Mouse (Mus musculus) bone marrow, adult 2 months (tissue): Measurements from ENCODE around the gene Hjurp.

ENCODE experiments used
- CTCF ChIP-seq: fragments of 200-500 bp; IDR thresholded peaks from 2 replicates; pipeline ENCODE4 v1.5.1; 2011; ENCODE audit warnings: low read length, control low read depth; ENCODE audit not compliant: control insufficient read depth, insufficient read depth
- POLR2A ChIP-seq: fragments of 200-500 bp; IDR thresholded peaks from 2 replicates; pipeline ENCODE4 v1.6.1; 2011; ENCODE audit warnings: low read depth, mild to moderate bottlenecking, control low read depth, low read length, borderline replicate concordance; ENCODE audit not compliant: control insufficient read depth

DNA sequence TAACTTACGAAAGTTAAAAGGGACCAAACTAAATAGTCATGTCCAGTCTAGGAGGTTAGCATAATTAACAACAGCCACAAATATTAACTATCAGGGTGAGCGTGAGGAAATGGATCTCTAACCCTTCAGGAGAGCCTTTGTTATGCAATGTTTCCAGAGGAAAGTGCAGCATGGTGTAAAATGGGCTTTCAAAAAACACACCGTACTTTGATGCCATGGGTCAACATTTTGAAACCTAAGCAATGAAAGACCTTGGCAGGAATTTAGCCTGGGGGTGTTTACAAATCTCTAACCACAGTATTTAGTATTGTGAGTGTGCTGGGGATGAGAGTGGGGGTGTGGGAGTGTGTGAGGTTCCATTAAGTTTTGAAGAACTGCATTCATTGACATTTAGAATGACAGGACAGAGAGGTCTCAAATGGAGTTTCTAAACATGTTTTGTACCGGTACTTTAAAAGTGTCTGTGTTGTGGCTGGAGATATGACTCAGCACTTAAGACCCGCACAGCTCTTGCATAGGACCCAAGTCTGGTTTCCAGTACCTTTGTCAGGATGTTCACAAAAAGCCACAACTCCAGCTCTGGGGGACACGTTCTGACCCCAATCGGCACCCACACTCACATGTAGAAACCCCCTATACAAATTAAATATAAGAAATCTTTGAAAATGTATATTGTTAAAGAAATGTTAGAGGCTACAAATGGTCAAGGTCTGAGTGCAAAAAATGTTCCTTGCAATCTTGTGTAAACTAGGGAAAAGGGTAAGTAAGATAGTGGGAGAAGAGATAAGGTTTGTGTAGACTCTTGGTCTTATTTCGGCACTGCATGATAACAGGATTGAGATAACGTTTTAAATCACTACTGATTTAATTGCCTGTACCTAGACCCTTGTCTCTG lies 1.9 kb upstream of the Hjurp start:
- TF ChIP-seq CTCF (no peak), POLR2A (no peak)
